Mouse (Mus musculus): ENCODE measurements at regions not wholly inside any gene's neighbourhood (a gene's known extent, or its start where the extent isn't known, plus 50 kb on each side); places are given as distances from the start of the nearest gene placed in this dataset.

DNA sequence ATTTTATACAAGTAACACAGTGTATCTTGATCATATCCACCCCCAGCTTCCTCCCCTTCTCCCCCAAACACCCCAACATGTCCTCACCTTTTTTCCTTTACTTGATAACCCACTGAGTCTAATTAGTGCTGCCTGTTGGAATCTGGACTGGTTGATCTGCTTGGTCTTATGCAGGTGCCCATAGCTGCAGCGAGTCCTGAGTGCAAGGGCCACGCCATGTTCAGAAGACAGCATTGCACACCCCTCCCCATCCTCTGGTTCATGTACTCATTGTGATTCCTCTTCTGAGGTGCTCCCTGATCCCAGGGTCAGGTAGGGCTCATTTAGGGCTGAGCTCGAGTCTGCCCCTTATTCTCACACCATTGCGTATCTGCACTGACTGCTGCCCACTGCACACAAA lies 63.7 kb upstream of the Tanc2 start:
- TF ChIP-seq CTCF (IDR thresholded peaks at IDR 0.05; ENCODE audit: insufficient read depth, low read depth, low read length) (no peak), POLR2A (IDR thresholded peaks at IDR 0.05; ENCODE audit: insufficient read depth, low read depth, low read length) (no peak)
